19 mouse cellular contexts compared by ENCODE assay signal in genomic region chr2:3817626-3818025, GRCm38 (mm10).
DNase-seq lines count a peak whose midpoint lies in the region; ATAC-seq and TF ChIP-seq lines count a peak whose summit lies in the region.
"Had no signal": no experiment of that assay in that cellular context is flagged by ENCODE, and none has a peak within 500 bp of the region (broad histone marks: within the 10 kb centered on the region; RNA-seq: fewer than 3 reads in every experiment).

No protein-coding gene starts in this region.

- ATAC-seq in hindbrain, postnatal 0 days = no peak
- no peak for ATAC-seq in hindbrain, embryonic 12.5 days (ENCODE audit: low FRiP score)
- ATAC-seq: lung, postnatal 0 days; midbrain, embryonic 13.5 days had no signal

- no peak for TF ChIP-seq CTCF in hindbrain, postnatal 0 days (IDR thresholded peaks at IDR 0.05; ENCODE audit: low read depth)

- no peaks in the 10 kb centered on the region for H3K4me1 ChIP-seq in hindbrain, postnatal 0 days (ENCODE audit: insufficient read depth, low read length)
- H3K4me1 ChIP-seq in hindbrain, embryonic 12.5 days = peaks cover under 1% of the 10 kb centered on the region; the same call in 1 of the 2 replicates

- no peak overlapping the region for H3K4me2 ChIP-seq in hindbrain, postnatal 0 days (ENCODE audit: low read depth, low read length)
- no peak overlapping the region for H3K4me2 ChIP-seq in hindbrain, embryonic 12.5 days (replicated peaks)
- H3K4me2 ChIP-seq: midbrain, embryonic 13.5 days had no signal

- WGBS in hindbrain, postnatal 0 days = 43% methylated on average over 3 of the region's 3 CpGs
- WGBS in hindbrain, embryonic 12.5 days = 88% methylated on average over 3 of the region's 3 CpGs

- DNase-seq in cerebellum, postnatal 14 days = peak; percentile 43 to 60
- no peak for DNase-seq in cerebellum, adult 9-10 months
- DNase-seq in hindbrain, postnatal 0 days (ENCODE audit: low spot score) = peak; percentile 67
- DNase-seq in layer of hippocampus, adult 18-20 months (ENCODE audit: low spot score in 2 of 2) = peak; percentile 34 to 57
- DNase-seq in telencephalon, adult 2 months (ENCODE audit: low read depth, low spot score) = peak; percentile 17
- DNase-seq in lung, postnatal 14 days = no peak
- DNase-seq: adrenal gland, postnatal 36 days; gastrocnemius, postnatal 25 days; kidney, adult 8-10 months; kidney, postnatal 14 days; liver; thymus, postnatal 36 days had no signal

- no peak overlapping the region for H3K9ac ChIP-seq in hindbrain, postnatal 0 days (replicated peaks; ENCODE audit: low read length)
- H3K9ac ChIP-seq in hindbrain, embryonic 12.5 days = no peak overlapping the region
- H3K9ac ChIP-seq: midbrain, embryonic 13.5 days had no signal

- no peaks in the 10 kb centered on the region for H3K9me3 ChIP-seq in hindbrain, postnatal 0 days (ENCODE audit: low read length)
- H3K9me3 ChIP-seq in hindbrain, embryonic 12.5 days (replicated peaks) = no peaks in the 10 kb centered on the region
- H3K9me3 ChIP-seq: G1E; hindbrain, embryonic 10.5 days; midbrain, embryonic 13.5 days had no signal

- H3K27ac ChIP-seq in hindbrain, postnatal 0 days = no peak overlapping the region
- no peak overlapping the region for H3K27ac ChIP-seq in hindbrain, embryonic 12.5 days
- H3K27ac ChIP-seq: hindbrain, embryonic 10.5 days; midbrain, embryonic 13.5 days had no signal

- no peaks in the 10 kb centered on the region for H3K27me3 ChIP-seq in hindbrain, postnatal 0 days (ENCODE audit: insufficient read depth, low read length)
- 0 out of 2 replicates have a peak, but pooled peaks cover 2% of the 10 kb centered on the region for H3K27me3 ChIP-seq in hindbrain, embryonic 12.5 days
- H3K27me3 ChIP-seq: midbrain, embryonic 13.5 days had no signal

- no peaks in the 10 kb centered on the region for H3K36me3 ChIP-seq in hindbrain, postnatal 0 days (ENCODE audit: insufficient read depth, low read length)
- H3K36me3 ChIP-seq in hindbrain, embryonic 12.5 days = no peaks in the 10 kb centered on the region
- H3K36me3 ChIP-seq: G1E; hindbrain, embryonic 10.5 days; midbrain, embryonic 13.5 days had no signal

- no peak overlapping the region for H3K4me3 ChIP-seq in hindbrain, postnatal 0 days (ENCODE audit: low read length)
- H3K4me3 ChIP-seq in hindbrain, embryonic 12.5 days = no peak overlapping the region
- H3K4me3 ChIP-seq: erythroblast, embryonic 14.5 days; hindbrain, embryonic 10.5 days; midbrain, embryonic 13.5 days; myocyte had no signal

Comparison
In these comparisons a context has a peak if more than half of its experiments do, and no peak if none do; other contexts are left out.
1. DNase-seq: peak in cerebellum, postnatal 14 days (2 of 2), hindbrain, postnatal 0 days (single experiment), layer of hippocampus, adult 18-20 months (2 of 2) and telencephalon, adult 2 months (single experiment); none in cerebellum, adult 9-10 months (single experiment) and lung, postnatal 14 days (single experiment).